Mouse (Mus musculus): ENCODE results near the gene Sacs. TPM values are rescaled to one million over a fixed set of nuclear protein-coding genes. Genes with fewer than 3 reads are reported as not detected.
A peak's percentile ranks its signal among the peaks of the same experiment; 100 is the strongest.

Sacs gene
- polyA plus RNA-seq, 2 experiments = 1.5 to 1.9 TPM

GRCm38 (mm10) chr14:61172548-61173158, 34.4 kb downstream of the Sacs start:
- Histone ChIP-seq H3K4me1 (replicated peaks; ENCODE audit: control insufficient read depth in 2 of 2, insufficient read depth in 2 of 2, low read length in 1 of 2) (peaks cover 9% of the 10 kb centered on the region in 2 experiments), H3K27ac (peak overlapping the region; percentile 85), H3K4me2 (ENCODE audit: low read depth) (peak overlapping the region; percentile 86), H3K27me3 (ENCODE audit: control insufficient read depth, insufficient read depth, low read length) (no peaks in the 10 kb centered on the region), H3K9ac (replicated peaks) (peak overlapping the region; percentile 87), H3K9me3 (ENCODE audit: control insufficient read depth, low read length) (no peaks in the 10 kb centered on the region), H3K36me3 (replicated peaks; ENCODE audit: control insufficient read depth, insufficient read depth, low read depth) (no peaks in the 10 kb centered on the region), H3K4me3 (ENCODE audit: insufficient read depth in 1 of 2, low read depth in 2 of 2, low read length in 2 of 2) (peak overlapping the region; percentile 55 to 84)
- DNase-seq (ENCODE audit: low read depth in 3 of 3, low spot score in 3 of 3) (peak; percentile 99), ATAC-seq (ENCODE audit: insufficient read depth) (peak; percentile 99)
- TF ChIP-seq CTCF (IDR thresholded peaks at IDR 0.05; ENCODE audit: low read depth) = no peak
- no peak for TF ChIP-seq EP300 (IDR thresholded peaks at IDR 0.05; ENCODE audit: low read depth)
- WGBS (ENCODE audit: insufficient replicate concordance) = under 1% methylated on average over 49 of the region's 52 CpGs

- H3K36me3 ChIP-seq (replicated peaks; ENCODE audit: control insufficient read depth, insufficient read depth, low read depth) = no peaks in the 10 kb centered on the region
- peak; percentile 62 for ATAC-seq (ENCODE audit: insufficient read depth)
- under 1% methylated on average over 35 of the region's 37 CpGs for WGBS (ENCODE audit: insufficient replicate concordance)
- peak; percentile 50 to 69 (median 54) for DNase-seq (ENCODE audit: low read depth in 3 of 3, low spot score in 3 of 3)
- H3K27me3 ChIP-seq (ENCODE audit: control insufficient read depth, insufficient read depth, low read length) = no peaks in the 10 kb centered on the region
- peak overlapping the region; percentile 87 for H3K9ac ChIP-seq (replicated peaks)
- H3K27ac ChIP-seq = peak overlapping the region; percentile 85
- TF ChIP-seq CTCF (IDR thresholded peaks at IDR 0.05; ENCODE audit: low read depth) (peak; percentile 69), EP300 (IDR thresholded peaks at IDR 0.05; ENCODE audit: low read depth) (no peak)
- H3K4me1 ChIP-seq (replicated peaks; ENCODE audit: control insufficient read depth in 2 of 2, insufficient read depth in 2 of 2, low read length in 1 of 2) = peaks cover 9% of the 10 kb centered on the region in 2 experiments
- H3K4me2 ChIP-seq (ENCODE audit: low read depth) = peak overlapping the region; percentile 86
- H3K4me3 ChIP-seq (ENCODE audit: insufficient read depth in 1 of 2, low read depth in 2 of 2, low read length in 2 of 2) = peak overlapping the region; percentile 55 to 84
- H3K9me3 ChIP-seq (ENCODE audit: control insufficient read depth, low read length) = no peaks in the 10 kb centered on the region
Observed at GRCm38 (mm10) chr14:61173229-61173628, 35.0 kb downstream of the Sacs start.

GRCm38 (mm10) chr14:61191904-61192303, 53.6 kb downstream of the Sacs start:
- H3K4me3 ChIP-seq (ENCODE audit: insufficient read depth in 1 of 2, low read depth in 2 of 2, low read length in 2 of 2) = no peak overlapping the region
- 83% methylated on average over 7 of the region's 7 CpGs for WGBS (ENCODE audit: insufficient replicate concordance)
- no peak overlapping the region for H3K27ac ChIP-seq
- H3K36me3 ChIP-seq (replicated peaks; ENCODE audit: control insufficient read depth, insufficient read depth, low read depth) = peaks cover 12% of the 10 kb centered on the region; the same call in 1 of the 2 replicates
- H3K9me3 ChIP-seq (ENCODE audit: control insufficient read depth, low read length) = no peaks in the 10 kb centered on the region
- H3K27me3 ChIP-seq (ENCODE audit: control insufficient read depth, insufficient read depth, low read length) = no peaks in the 10 kb centered on the region
- DNase-seq (ENCODE audit: low read depth in 3 of 3, low spot score in 3 of 3) (no peak), ATAC-seq (ENCODE audit: insufficient read depth) (no peak)
- H3K4me2 ChIP-seq (ENCODE audit: low read depth) = no peak overlapping the region
- no peak overlapping the region for H3K9ac ChIP-seq (replicated peaks)
- TF ChIP-seq CTCF (IDR thresholded peaks at IDR 0.05; ENCODE audit: low read depth) (no peak), EP300 (IDR thresholded peaks at IDR 0.05; ENCODE audit: low read depth) (no peak)
- no peaks in the 10 kb centered on the region for H3K4me1 ChIP-seq (replicated peaks; ENCODE audit: control insufficient read depth in 2 of 2, insufficient read depth in 2 of 2, low read length in 1 of 2)

GRCm38 (mm10) chr14:61192326-61192725, 54.1 kb downstream of the Sacs start:
- Histone ChIP-seq H3K4me1 (replicated peaks; ENCODE audit: control insufficient read depth in 2 of 2, insufficient read depth in 2 of 2, low read length in 1 of 2) (no peaks in the 10 kb centered on the region), H3K27me3 (ENCODE audit: control insufficient read depth, insufficient read depth, low read length) (no peaks in the 10 kb centered on the region), H3K4me2 (ENCODE audit: low read depth) (no peak overlapping the region), H3K36me3 (replicated peaks; ENCODE audit: control insufficient read depth, insufficient read depth, low read depth) (peaks cover 12% of the 10 kb centered on the region; the same call in 1 of the 2 replicates), H3K27ac (no peak overlapping the region), H3K9me3 (ENCODE audit: control insufficient read depth, low read length) (no peaks in the 10 kb centered on the region), H3K4me3 (ENCODE audit: insufficient read depth in 1 of 2, low read depth in 2 of 2, low read length in 2 of 2) (no peak overlapping the region), H3K9ac (replicated peaks) (no peak overlapping the region)
- DNase-seq (ENCODE audit: low read depth in 3 of 3, low spot score in 3 of 3) (no peak), ATAC-seq (ENCODE audit: insufficient read depth) (no peak)
- TF ChIP-seq CTCF (IDR thresholded peaks at IDR 0.05; ENCODE audit: low read depth) (no peak), EP300 (IDR thresholded peaks at IDR 0.05; ENCODE audit: low read depth) (no peak)
- 85% methylated on average over 10 of the region's 10 CpGs for WGBS (ENCODE audit: insufficient replicate concordance)

GRCm38 (mm10) chr14:61194416-61194815, 56.2 kb downstream of the Sacs start:
- Histone ChIP-seq H3K27me3 (ENCODE audit: control insufficient read depth, insufficient read depth, low read length) (no peaks in the 10 kb centered on the region), H3K4me2 (ENCODE audit: low read depth) (no peak overlapping the region), H3K9ac (replicated peaks) (no peak overlapping the region), H3K4me1 (replicated peaks; ENCODE audit: control insufficient read depth in 2 of 2, insufficient read depth in 2 of 2, low read length in 1 of 2) (no peaks in the 10 kb centered on the region), H3K9me3 (ENCODE audit: control insufficient read depth, low read length) (no peaks in the 10 kb centered on the region), H3K27ac (no peak overlapping the region), H3K36me3 (replicated peaks; ENCODE audit: control insufficient read depth, insufficient read depth, low read depth) (peaks cover 12% of the 10 kb centered on the region; the same call in 1 of the 2 replicates), H3K4me3 (ENCODE audit: insufficient read depth in 1 of 2, low read depth in 2 of 2, low read length in 2 of 2) (no peak overlapping the region)
- TF ChIP-seq EP300 (IDR thresholded peaks at IDR 0.05; ENCODE audit: low read depth) (no peak), CTCF (IDR thresholded peaks at IDR 0.05; ENCODE audit: low read depth) (no peak)
- WGBS (ENCODE audit: insufficient replicate concordance) = 78% methylated on average over 4 of the region's 4 CpGs
- ATAC-seq (ENCODE audit: insufficient read depth) (no peak), DNase-seq (ENCODE audit: low read depth in 3 of 3, low spot score in 3 of 3) (no peak)

Measured in liver, embryonic 14.5 days (tissue).